Mouse (Mus musculus): ENCODE measurements around the gene Mgat4a.
"Not testable (repeated sequence)": the region's sequence is repeated elsewhere in the genome, so short reads cannot be mapped to it uniquely, and the experiment has no call there.

Mgat4a gene

DNA sequence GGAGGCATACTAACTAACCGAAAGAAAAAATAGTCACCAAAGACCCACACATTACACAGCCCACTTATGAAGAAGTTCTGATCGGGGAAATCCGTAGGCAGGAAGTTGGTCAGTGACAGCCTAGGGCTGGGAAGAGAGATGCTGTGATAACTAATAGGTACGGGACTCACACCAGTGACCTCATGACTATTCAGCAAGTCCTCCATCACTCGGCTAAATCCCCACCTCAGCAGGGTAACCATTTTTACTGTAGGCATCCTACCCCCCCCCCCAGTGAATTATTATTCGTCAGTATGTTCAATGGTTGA, 8.3 kb downstream of the Mgat4a start:
- no peak for ATAC-seq (ENCODE audit: low TSS enrichment)

DNA sequence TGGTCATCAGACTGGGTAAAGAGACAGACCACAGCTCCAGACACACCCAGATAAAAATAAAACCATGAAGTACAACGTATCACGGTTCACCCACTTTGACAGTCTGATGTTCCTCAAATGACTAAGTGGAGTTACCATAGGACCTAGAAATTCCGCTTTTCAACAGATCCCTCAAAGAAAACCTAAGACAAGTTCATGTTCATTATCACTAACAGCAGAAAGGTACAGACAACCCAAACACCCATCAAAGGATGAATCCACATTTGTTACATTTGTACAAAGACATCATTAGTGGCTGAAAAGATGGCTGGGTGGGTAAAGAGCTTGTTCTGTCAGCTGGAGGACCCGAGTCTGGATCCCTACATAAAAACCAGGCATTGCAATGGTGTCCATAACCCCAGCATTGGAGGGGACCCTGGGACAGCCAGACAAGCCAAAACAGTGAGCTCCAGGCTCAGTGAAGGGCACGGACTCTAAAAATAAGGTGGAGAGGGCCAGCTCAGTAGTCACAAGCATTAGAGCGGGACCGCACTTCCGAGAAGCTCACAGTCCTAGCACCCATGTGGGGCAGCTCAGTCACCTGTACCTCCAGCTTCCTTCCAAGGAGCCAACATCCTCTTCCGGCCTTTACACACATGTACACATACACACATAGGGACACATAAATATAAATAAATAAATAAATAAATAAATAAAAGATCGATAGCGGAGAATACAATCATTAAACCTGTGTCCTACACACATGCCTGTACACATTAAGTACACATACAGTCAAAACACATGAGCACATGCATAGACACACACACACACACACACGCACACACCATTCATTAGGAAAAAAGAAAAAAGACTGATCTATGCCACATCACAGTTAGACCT, 8.9 kb downstream of the Mgat4a start:
- ATAC-seq (ENCODE audit: low TSS enrichment), result no peak

DNA sequence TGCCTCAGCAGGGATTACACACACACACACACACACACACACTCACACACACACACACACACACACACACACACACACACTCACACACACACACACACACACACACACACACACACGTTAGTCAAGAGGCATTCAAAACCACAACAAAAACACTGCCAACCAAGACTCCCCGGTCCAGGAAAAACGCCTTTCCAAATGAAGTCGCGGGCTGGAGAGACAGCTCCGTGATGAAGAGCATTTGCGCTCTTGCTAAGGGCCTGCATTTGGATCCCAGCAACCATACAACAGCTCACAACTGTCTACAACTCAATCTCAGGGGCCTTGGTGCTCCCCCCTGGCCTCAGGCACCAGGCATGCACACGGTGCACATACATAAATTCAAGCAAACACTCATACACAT, 10.8 kb downstream of the Mgat4a start:
- no peak for ATAC-seq (ENCODE audit: low TSS enrichment)

DNA sequence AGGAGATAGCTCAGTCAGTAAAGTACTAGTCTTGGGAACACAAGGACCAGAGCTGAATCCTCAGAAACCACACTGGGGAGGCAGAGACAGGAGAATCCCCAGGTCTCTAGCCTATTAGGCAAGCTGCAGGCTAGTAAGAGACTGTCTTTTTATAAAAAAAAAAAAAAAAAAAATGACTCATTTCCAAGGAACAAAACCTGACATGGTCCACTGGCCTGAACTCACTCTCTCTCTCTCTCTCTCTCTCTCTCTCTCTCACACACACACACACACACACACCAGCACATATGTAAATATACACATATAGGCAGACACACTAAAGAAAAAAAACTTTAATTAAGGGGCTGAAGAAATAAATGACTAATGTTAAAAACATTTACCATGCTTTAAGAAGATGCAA, 14.6 kb downstream of the Mgat4a start:
- ATAC-seq (ENCODE audit: low TSS enrichment), result no peak

DNA sequence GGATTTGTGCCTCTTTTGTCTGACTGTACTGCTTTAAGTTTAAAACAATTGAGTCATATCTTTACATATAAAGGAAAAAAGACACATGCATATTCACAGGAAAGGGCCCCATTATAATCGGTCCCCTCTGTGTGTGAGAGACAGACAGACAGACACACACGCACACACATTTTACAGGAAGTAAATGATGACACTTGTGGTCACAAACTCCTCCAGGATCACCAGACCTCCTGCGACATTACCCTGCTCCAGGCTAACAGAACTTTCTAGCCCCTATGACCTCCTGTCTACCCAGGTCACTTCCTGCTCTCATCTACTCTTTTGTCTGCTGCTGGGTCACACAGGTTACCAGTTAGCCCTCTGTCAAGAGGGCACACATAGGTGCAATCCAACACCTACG, 16.1 kb downstream of the Mgat4a start:
- no peak for ATAC-seq (ENCODE audit: low TSS enrichment)

DNA sequence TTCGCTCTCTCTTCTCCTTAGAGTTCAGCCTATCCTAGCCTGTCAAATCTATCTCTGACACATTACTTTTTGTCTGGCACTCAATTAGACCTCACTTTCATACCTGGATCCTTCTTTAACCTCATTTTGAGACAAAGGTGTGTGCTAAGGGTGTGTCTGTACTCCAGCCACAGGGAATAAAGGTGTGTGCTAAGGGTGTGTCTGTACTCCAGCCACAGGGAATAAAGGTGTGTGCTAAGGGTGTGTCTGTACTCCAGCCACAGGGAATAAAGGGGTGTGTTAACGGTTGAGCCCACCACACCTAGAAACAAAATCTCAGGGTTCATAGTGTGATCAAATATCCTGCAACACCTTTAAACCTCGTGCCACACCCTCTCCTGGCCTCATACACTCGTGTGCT, 16.7 kb downstream of the Mgat4a start:
- not testable (repeated sequence) for ATAC-seq (ENCODE audit: low TSS enrichment)

DNA sequence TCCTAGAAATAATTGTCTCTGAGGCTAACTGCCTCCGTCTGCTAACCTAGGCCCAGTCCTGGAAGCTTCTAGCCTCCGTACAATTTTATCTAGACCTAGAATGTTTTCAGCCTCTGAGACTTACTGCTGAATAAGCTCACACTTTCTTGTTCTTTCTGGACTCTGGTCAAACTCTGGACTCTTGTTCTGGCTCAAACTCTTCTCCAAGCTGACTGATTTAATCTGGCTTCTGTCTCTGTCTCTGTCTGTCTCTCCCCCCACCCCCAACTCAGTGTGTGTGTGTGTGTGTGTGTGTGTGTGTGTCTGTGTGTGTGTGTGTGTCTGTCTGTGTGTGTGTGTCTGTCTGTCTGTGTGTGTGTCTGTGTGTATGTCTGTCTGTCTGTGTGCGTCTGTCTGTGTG, 17.3 kb downstream of the Mgat4a start:
- not testable (repeated sequence) for ATAC-seq (ENCODE audit: low TSS enrichment)

DNA sequence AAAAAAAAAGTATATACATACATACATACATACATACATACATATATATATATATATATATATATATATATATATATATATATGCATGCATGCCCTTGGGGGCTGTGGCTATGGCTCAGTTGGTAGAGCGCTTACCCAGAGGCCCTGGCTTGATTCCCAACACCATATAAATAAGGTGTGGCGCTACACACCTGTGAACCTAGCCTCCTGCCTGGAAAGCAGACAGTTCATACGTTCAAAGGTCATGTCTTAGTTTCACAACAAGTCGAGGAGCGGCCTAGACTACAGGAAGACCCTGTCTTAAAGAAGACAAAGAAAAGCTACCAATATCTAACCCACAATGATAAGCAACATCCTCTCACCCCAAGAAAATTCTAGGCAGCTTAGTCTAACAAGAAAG, 18.7 kb downstream of the Mgat4a start:
- no peak for ATAC-seq (ENCODE audit: low TSS enrichment)

DNA sequence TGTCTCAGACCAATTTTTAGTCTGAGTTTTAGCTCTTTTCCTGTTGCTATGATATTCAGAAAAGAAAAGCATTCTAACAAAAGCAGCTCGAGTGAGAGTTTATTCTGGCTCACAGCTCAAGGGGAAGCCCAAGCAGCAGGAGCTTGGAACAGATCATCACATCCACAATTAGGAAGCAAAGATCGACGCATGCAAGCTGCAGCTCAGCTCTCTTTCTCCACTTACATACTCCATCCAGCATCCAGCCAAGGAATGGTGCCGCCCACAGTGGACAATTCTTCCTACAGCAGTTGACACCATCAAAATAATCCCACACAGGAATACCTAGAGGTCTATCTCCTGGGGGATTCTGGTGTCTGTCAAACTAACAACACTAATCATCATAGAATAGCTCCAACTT, 22.0 kb downstream of the Mgat4a start:
- ATAC-seq (ENCODE audit: low TSS enrichment), result peak; percentile 34; the same call in 1 of the 2 replicates

DNA sequence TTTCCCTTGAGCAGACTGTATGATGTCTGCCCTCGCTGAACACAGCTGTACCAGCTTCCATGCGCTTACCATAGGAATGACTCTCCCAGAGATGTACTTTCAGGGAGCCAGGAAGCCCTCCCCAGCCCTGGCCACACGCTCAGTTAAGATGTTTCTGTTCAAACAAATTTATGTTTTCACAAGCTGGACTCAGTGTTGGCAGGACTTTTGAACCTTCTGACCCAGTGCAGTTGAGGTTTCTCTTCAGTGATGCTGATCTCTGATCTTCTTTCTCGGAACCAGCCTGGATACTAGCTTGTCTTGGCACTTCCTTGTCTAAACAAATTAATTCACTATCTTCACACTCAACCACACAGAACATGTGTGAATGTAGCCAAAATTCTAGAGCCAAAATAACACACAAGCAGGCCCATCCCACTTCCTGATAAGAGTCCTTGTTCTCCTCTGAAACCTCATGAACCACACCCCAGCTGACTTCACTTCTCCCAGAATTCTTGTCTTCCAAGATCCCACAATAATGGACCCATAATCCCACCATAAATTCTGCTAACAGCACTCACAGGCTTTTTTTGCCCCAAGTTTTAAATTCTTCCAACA, 22.6 kb downstream of the Mgat4a start:
- no peak; the same call in 1 of the 2 replicates for ATAC-seq (ENCODE audit: low TSS enrichment)

DNA sequence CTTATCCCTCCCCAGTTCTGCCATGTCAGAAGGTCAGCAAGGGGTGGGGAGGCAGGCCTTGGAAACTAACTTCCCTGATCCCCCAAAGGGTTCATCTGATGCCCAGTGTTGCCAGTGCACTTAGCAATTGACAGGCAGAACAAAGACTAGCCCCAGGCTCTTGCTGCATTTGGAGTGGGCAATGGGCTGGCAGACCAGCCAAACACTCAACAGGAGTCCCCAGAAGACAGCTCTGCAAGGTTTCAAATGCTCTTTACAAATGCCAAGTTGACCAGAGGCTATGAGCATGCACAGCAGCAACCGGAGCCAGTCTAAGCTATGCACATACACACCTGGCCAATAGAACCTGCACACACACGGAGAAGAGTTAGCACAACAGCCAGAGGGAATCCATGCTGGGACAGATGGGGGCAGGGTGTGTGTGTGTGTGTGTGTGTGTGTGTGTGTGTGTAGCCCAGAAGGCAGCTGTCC, 27.8 kb downstream of the Mgat4a start:
- no peak for ATAC-seq (ENCODE audit: low TSS enrichment)

DNA sequence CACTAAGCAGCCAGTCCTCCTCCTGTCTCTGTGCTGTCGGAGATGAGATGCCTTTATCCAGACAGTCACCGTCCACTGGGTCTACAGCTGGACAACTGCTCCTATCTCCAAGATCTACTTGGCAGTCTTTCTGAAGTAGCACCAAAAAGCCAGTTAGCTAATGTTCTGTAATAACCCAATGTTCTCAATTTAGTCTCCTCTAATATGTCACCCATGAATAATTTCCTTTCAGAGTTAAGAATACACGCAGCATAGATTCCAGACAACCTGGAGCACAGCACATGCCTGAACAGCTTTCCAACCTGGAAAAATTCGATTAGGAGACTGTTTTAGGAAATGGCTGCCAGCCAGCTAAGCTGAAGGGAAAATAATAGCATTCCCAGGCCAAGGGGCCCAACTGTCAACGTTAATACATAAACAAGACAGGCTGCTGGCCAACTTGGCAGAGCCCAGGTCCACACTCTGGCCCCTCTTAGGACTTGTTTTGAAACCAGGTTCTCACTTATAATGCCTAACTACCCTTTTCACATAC, 28.6 kb downstream of the Mgat4a start:
- ATAC-seq (ENCODE audit: low TSS enrichment), result no peak; the same call in 1 of the 2 replicates

DNA sequence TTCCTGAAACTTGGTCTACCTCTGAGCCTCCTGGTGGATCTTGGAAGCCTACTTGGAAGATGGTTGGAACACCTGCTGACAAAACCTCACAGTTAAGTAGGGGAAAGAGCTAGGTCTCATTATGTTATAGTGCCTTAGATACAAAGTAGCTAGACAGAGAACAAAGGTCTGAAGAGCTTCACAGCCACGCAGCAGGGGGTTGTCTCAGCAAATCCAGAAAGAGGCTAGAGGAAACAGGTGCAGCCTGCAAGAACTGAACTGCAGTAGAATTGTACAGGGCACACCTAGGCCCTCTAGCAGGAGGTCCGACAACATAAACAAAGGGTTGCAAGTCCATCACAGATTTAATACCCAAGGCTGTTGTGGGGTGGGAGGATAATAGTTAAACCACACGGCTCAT, 30.6 kb downstream of the Mgat4a start:
- no peak for ATAC-seq (ENCODE audit: low TSS enrichment)

DNA sequence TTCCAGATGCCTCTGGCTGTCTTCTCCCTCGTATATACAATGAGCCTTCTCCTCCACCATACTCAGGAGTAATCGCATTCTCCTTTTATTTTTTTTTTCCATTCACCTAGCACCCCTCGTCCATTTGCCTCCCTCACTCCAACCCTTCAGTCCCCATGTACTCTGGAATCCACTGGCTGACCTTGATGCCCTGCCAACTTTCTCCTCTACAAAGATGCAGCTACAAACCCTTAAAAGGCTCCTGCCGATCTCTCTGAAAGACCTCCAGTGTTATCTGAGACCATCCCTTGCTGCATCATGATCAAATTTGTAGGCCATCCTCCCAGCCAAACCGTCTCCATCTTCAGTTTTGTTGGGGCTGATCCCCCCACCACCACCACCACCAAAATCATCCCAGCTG, 31.4 kb downstream of the Mgat4a start:
- ATAC-seq (ENCODE audit: low TSS enrichment), result no peak

DNA sequence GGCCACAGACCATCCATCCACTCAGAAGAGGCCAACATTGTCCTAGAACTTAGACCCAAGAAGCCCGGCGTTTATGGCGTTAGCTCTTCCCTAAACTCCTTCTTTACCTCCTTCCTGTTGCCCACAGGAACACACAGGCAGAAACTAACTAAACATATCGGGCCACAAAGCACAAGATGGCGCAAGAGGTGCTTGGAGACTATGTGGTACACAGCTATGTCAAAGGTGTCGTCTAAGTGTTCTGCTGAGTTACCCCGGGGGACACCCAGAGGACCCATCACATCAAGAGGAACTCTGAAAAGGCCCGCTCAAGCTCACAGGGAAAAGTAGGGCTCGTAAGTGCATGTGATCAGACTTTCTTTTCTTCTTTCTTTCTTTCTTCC, 35.5 kb downstream of the Mgat4a start:
- ATAC-seq (ENCODE audit: low TSS enrichment), result no peak

DNA sequence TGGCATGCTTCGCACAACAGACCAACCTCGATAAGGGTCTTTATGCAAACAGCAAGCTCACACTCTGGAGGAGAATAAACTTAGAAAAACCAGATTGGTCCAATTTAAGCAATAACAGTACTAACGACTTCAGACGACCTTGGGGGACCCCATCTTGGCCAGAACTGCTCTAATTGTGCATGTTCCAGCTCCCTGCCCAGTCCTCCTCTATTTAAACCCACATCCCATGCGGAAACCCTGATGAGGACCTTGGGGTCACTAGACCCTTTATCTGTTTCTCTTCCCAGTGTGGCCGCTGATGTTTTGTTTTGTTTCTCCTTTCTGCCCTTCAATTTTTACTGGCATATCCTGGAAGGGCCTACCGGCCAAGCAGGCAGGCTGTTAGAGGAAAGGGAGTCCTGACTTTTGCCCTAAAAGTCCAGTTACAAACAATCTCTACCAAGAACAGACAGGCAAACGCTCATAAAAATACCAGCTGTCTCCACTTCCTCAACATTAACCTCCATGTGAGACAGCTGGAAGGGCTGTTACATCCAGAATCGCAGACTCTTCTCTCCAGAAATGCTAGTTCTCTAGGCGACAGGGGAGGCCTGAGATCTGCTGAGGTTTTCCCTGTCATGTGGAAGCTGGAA, 36.0 kb downstream of the Mgat4a start:
- no peak for ATAC-seq (ENCODE audit: low TSS enrichment)

DNA sequence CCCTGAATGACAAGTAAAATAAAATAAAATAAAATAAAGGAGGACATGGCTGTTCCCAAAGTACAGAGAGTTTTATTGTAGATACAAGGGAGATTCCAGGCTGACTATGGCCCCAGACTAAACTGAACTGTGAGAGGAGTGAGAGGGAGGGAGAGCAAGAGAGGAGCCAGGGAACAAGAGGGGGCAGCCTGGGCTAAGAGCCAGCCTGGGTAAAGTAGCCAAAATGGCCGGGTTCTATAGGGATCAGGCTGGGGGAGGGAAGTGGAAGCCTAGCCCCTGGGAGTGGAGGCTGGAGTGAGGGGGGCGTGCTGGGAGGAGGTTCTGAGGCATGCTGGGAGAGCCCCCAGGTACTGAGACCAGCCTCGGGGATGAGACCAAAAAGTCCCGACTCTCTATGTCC, 37.2 kb downstream of the Mgat4a start:
- ATAC-seq (ENCODE audit: low TSS enrichment), result no peak

DNA sequence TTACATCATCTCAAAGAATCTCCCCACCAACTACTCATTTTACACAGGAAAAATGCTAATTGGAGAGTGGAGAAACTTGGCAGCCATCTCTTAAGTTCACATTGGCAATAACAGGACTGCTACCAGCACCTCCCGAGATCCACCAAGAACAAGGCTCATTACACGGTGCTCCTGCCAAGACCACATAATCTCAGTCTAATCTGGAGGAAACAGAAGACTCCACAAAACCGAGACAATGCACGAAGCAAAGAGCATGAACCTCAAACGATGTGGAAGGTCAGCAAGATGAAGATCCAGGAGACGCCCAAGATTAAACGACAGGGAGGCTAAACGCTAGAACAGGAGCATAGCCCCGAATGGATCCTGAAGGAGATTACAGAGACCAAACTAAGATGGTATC, 38.5 kb downstream of the Mgat4a start:
- no peak for ATAC-seq (ENCODE audit: low TSS enrichment)

DNA sequence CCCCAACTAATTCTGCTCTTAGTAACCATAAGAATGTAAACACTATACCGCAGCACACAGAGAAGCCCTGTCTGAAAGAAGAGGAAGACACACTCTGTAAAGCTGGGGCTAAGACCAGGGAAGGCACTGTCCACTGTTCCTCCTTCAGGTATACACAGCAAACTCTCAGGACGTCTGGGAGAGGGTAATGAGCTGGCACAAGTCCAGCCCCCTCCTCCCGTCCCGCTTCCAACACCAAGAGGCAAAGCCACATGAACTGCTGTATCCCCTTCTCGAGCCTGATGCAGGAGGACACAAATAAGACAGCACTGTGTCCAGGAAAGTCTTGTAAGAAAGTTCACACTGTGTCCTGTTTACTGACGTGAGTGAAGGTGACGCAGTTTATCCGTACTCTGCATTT, 40.1 kb downstream of the Mgat4a start:
- ATAC-seq (ENCODE audit: low TSS enrichment), result no peak

DNA sequence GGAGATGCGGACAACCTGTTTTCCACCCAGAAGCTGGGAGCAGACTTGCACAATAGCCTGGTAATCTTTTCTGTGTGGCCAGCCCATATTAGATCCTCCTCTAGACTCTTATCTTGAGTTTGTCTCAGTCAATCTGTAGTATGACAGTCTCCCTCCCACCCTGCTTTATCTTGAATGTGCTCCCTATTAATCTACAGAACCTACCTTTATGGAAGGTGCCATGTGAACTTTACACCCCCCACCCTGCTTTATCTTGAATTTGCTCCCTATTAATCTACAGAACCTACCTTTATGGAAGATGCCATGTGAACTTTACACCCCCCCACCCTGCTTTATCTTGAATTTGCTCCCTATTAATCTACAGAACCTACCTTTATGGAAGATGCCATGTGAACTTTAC, 41.4 kb downstream of the Mgat4a start:
- not testable (repeated sequence) for ATAC-seq (ENCODE audit: low TSS enrichment)

DNA sequence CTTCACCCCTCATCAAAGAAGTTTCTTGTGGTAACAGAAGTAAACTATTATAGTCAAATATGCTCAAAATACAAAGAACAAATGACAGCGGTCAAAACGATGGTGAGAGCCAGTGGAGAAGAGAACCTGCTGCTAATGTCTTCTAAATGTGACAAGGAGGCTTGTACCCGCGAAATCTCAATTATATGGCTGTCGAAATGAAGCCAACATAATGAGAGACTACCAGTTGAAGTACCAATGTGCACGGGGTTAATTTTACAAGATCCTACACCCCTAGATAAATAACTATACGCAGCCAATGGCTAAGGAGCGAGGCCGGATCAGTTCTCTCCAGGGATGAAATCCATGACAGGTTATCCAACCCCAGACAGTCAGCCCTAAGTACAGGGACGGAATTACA, 41.9 kb downstream of the Mgat4a start:
- no peak for ATAC-seq (ENCODE audit: low TSS enrichment)

DNA sequence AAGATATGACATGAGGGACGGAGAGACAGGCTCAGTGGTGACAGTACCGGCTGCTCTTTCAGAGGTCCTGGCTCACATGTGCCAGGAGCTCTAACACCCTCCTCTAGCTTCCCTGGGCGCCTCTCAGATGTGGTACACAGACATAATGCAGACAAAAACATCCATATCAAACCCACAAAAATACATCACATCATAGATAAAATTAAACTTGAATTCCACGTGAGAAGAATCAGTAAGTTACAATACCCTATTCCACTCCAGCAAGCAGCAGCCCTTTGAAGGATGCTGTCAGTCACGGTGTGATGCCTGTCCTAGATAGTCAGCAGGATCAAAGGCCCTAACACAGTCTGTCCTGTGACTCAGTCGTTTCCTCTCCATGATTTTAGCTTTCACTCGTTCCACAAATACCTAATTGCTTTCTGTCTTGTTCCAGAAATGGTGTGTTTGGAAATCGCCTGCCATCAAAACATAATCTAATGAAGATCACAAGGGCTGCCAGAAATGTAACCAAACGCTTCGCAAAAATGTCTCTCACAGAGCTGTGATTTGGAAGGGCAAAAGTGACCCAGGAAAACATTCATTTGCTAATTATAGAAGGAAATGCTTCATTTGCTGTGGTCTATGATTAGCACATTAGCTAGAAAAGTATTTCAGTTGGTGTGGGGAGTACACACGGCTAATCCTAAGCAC, 44.1 kb downstream of the Mgat4a start:
- 0 out of 2 replicates have a peak, but pooled peaks have one; percentile 23 for ATAC-seq (ENCODE audit: low TSS enrichment)

Measured in frontal cortex, adult (tissue).